Mouse (Mus musculus) Patski (cell line): Measurements from ENCODE around the gene Raet1e. TPM values are rescaled to one million over a fixed set of nuclear protein-coding genes. Genes with fewer than 3 reads are reported as not detected.
"Not testable (repeated sequence)": the region's sequence is repeated elsewhere in the genome, so short reads cannot be mapped to it uniquely, and the experiment has no call there.

ENCODE experiments used
- ATAC-seq: fragments of 100-300 bp; one replicate; pipeline ENCODE4 v1.8.0; 2021
- CTCF ChIA-PET: fragments of 350-600 bp; sonication (Branson Sonifier 250); formaldehyde crosslinking; loops from one replicate; lab custom pipeline; 2022; ENCODE audit warnings: inconsistent platforms; lab: Charles Lee
- POLR2A ChIA-PET: fragments of 350-600 bp; sonication (Branson Sonifier 250); formaldehyde crosslinking; loops from one replicate; lab custom pipeline; 2022; ENCODE audit warnings: antibody characterized with exemption, inconsistent platforms; lab: Charles Lee
- DNase-seq: peaks from one replicate; pipeline ENCODE4 v3.0.0-alpha.2; 2011; ENCODE audit warnings: low read depth, low spot score
- H3K27me3 ChIP-seq: fragments of 371-371 bp; one replicate; pipeline ENCODE4 v1.5.1; 2021
- CTCF ChIP-seq: fragments of 100-300 bp; IDR thresholded peaks from one replicate; pipeline ENCODE4 v1.5.1; 2021
- in situ Hi-C: fragments of 300-500 bp; cut with MboI; formaldehyde crosslinking; loops from 3 replicates; pipeline ENCODE4 v1.11.1; 2018; ENCODE audit warnings: low pct_unique_long_range_greater_than_20kb, mixed read lengths
- polyA plus RNA-seq: library from polyadenylated mRNA; unstranded; gene quantifications from one replicate; pipeline ENCODE4 v1.2.3, GENCODE M21; 2021

The Raet1e gene
- polyA plus RNA-seq, 1 experiment from 2014 or later: 2.1 TPM

DNA sequence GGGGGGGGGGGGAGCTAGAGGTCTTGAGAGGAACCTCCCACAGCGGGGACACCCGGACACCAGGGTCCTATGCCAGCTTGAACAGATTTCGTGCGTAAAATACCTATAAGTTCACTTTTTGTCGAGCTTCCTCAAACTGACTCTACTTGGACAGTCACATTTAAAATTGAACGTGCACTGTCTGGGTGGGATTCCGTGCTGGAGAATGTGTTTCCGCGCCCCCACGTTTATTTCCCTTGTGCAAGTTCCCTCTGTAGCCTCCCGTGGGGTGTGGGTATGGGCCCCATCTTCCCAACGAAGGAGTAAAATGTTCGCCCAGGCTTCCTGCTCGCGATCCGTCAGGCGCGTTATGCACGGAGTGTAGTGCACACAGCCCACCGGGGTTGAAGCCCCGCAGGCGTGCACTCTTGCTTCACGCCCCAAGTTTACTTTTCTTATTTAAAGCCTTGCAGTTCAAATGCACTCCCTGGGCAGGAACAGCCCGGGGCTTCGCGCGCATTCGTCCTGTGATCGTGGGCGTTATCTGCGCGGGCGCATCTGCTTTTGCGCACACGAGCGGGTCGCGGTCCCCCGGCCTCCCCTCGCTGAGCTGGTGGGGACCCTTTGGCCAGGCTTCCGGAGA lies 115.4 kb downstream of the Raet1e start:
- ChIA-PET CTCF (no interaction called here), POLR2A (no interaction called here)
- H3K27me3 ChIP-seq: no peaks in the 10 kb centered on the region
- TF ChIP-seq CTCF: no peak
- DNase-seq (no peak), ATAC-seq (no peak)
- in situ Hi-C loops: no loop called here

- no peak for DNase-seq
- POLR2A ChIA-PET: no interaction called here
- H3K27me3 ChIP-seq: no peaks in the 10 kb centered on the region
- no peak for TF ChIP-seq CTCF
- CTCF ChIA-PET: no interaction called here
- no peak for ATAC-seq
- in situ Hi-C loops: no loop called here
These were observed 116.2 kb downstream of the Raet1e start for GRCm38 (mm10) chr10:22274445-22275057.

- DNase-seq, ATAC-seq, H3K27me3 ChIP-seq, CTCF ChIA-PET, in situ Hi-C loops, POLR2A ChIA-PET: not testable (repeated sequence)
These were observed 120.1 kb downstream of the Raet1e start for GRCm38 (mm10) chr10:22278468-22278867.

DNA sequence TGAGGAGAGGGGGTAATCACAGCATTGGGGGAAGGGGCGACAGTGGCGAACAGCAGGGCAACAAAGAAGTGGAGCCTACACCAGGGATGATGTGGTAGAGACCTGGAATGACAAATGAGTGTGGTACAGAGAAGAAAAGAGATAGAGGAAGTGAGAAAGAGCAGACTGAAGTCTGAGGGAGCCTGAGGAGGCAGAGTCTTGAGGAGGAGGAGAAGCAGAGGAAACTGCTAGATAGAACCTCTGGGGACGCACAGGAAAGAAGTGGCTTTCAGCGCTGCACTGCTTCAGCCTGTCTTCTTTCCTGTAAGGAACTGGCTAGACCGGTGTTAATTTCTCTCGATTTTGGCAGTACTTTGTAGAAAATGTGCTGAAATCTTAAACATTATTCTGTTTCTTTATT lies 124.4 kb downstream of the Raet1e start:
- no peak for TF ChIP-seq CTCF
- in situ Hi-C loops: loop anchor here (10.0 kb wide), 1 partner anchor 192 kb away; no protein-coding TSS in a partner anchor
- H3K27me3 ChIP-seq: no peaks in the 10 kb centered on the region
- no peak for DNase-seq
- ChIA-PET CTCF (no interaction called here), POLR2A (no interaction called here)
- ATAC-seq: no peak

DNA sequence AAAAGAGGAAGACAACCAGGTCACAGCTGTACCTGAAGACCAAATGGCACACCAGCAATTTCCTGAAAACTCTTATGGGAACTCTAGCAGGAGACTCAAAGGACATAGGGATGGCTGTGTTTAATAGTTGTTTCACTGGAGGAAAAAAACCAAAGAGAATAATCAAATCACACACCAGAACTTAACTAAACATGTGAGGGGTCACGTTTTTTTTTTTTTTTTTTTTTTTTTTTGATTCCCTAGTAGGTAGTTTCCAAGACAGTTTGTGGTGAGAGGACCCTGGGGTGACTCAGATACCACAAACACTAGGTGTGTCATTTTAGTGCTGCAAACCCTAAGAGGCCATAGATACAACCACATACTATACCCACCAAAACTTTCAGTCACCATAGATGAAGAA lies 137.3 kb downstream of the Raet1e start:
- H3K27me3 ChIP-seq: no peaks in the 10 kb centered on the region
- in situ Hi-C loops: no loop called here
- no peak for TF ChIP-seq CTCF
- ATAC-seq (no peak), DNase-seq (no peak)
- CTCF ChIA-PET: no interaction called here
- POLR2A ChIA-PET: no interaction called here

DNA sequence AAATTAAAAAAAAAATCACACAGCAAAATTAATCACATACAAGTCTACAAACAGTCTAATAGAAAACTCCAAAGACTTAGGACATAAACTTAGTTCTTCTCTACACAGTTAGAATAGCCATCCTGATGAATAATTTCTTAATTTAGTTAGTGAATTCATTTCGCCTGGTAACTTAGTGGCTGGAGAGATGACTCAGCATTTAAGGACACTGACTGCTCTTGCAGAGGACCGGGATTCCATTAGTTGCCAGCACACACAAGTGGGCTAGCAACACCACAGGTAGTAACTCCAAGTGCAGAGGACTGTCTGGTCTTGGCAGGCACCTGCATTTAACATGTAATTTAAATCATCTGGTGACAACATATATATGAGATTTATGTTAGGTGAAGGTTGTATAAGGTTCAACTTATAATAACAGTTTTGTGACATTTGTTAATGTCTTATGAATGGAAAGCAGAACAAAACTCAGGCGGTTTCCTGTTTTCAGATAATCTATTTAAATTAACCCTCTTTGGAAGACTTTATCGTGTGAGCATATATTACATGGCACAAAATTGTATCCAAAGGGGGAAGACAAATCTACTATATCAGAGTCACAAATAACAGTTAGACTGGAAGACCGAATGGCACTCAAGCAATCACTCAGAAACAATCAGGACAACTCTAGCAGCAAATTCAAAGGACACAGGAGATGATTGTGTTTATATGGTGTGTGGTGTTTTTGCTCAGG lies 138.8 kb downstream of the Raet1e start:
- in situ Hi-C loops: no loop called here
- TF ChIP-seq CTCF: no peak
- CTCF ChIA-PET: no interaction called here
- POLR2A ChIA-PET: no interaction called here
- no peak for ATAC-seq
- no peak for DNase-seq
- H3K27me3 ChIP-seq: no peaks in the 10 kb centered on the region

DNA sequence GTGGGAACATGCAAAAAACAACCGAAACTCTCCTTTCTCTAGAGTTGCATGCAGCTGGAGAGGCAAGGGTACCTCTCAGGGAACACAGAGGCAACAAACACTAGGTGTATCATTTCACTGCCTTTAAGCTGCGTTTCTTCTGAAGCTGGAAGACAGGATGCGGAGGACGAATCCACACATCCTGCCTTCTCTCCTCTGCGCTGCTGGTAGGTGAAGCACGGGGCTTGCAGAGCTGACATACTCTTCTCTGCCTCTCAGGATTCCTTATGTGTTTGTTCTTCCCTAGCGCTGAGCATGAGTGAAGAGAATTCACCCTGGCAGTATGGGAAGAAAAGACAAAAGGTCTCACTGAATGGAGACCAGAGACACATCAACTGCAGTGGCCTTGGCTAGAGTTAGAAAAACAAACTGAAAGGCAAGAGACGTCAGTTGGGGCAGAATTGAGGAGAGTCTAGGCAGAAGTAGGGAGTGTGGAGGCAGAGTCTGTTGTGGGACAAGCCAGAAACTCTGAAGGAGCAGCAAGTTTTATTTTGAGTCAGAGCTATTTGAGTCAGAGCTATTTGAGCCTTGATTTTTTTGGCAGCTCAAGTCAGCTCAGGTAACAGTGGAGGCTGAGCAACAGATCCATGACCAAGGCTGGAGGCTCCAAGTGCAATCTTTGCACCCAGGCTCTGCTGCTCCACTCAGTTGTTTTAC lies 139.5 kb downstream of the Raet1e start:
- TF ChIP-seq CTCF: no peak
- in situ Hi-C loops: no loop called here
- H3K27me3 ChIP-seq: no peaks in the 10 kb centered on the region
- DNase-seq (no peak), ATAC-seq (no peak)
- CTCF ChIA-PET: no interaction called here
- POLR2A ChIA-PET: no interaction called here

- in situ Hi-C loops: no loop called here
- CTCF ChIA-PET: no interaction called here
- POLR2A ChIA-PET: no interaction called here
- no peak for TF ChIP-seq CTCF
- no peaks in the 10 kb centered on the region for H3K27me3 ChIP-seq
- DNase-seq: no peak
- no peak for ATAC-seq
These were observed 141.0 kb downstream of the Raet1e start for GRCm38 (mm10) chr10:22299324-22299723.

GRCm38 (mm10) chr10:22301641-22302040 lies 143.3 kb downstream of the Raet1e start:
- ChIA-PET CTCF (no interaction called here), POLR2A (no interaction called here)
- ATAC-seq: no peak
- no peak for DNase-seq
- TF ChIP-seq CTCF: no peak
- H3K27me3 ChIP-seq: no peaks in the 10 kb centered on the region
- in situ Hi-C loops: no loop called here

GRCm38 (mm10) chr10:22302344-22303057 lies 144.1 kb downstream of the Raet1e start:
- POLR2A ChIA-PET: no interaction called here
- ATAC-seq: no peak
- H3K27me3 ChIP-seq: no peaks in the 10 kb centered on the region
- DNase-seq: no peak
- CTCF ChIA-PET: no interaction called here
- in situ Hi-C loops: no loop called here
- TF ChIP-seq CTCF: no peak
